Mouse (Mus musculus): Measurements from ENCODE around the gene Hbb-bs.
"Not testable (repeated sequence)": the region's sequence is repeated elsewhere in the genome, so short reads cannot be mapped to it uniquely, and the experiment has no call there.

DNA sequence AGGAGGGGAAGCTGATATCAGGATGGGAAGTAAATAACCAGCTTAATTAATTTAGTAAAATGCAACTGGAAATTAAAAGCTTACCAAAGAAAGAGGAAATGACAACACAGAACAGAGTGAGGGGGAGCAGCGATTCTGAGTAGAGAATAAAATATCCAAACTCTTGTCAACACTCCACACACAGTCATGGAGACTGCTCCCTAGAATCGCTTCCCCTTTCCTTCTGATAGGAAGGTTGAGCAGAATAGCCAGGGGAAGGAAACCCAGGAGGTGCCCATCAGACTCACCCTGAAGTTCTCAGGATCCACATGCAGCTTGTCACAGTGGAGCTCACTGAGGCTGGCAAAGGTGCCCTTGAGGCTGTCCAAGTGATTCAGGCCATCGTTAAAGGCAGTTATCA lies 14.7 kb downstream of the Hbb-bs start:
- TF ChIP-seq CTCF (IDR thresholded peaks at IDR 0.05; ENCODE audit: low read depth, low read length); GATA1 (IDR thresholded peaks at IDR 0.05; ENCODE audit: borderline replicate concordance, low read length); TAL1 (conservative IDR thresholded peaks at IDR 0.05; ENCODE audit: low read depth, low read length): not testable (repeated sequence)

Measured in G1E (cell line).